29 mouse cellular contexts compared by ENCODE assay signal in the genomic region with DNA sequence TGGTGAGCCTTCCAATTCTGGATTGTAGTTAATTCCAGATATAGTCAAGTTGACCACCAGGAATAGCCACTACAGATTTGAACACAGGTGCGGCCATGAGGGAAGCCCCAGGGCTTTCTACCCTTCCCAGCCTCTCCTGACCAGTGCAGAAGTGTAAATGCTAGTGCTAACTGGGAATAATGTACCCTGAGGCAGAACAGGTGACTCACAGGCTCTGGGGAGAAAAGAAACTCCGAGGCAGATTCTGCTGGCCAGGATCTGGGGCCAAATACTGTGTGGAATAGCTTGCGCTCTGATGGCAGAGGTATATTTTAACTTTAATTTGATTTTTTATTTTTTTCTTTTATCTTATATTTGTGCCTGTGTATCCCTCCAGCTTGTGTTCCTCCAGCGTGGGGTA. TPM values are rescaled to one million over a fixed set of nuclear protein-coding genes. Genes with fewer than 3 reads are reported as not detected.
"Had no signal": no experiment of that assay in that cellular context is flagged by ENCODE, and none has a peak within 500 bp of the region (broad histone marks: within the 10 kb centered on the region; RNA-seq: fewer than 3 reads in every experiment).

No protein-coding gene starts in this region.

- H3K4me1 ChIP-seq: embryonic facial prominence, embryonic 12.5 days; embryonic facial prominence, embryonic 13.5 days; forebrain, embryonic 12.5 days; forebrain, embryonic 13.5 days; forebrain, embryonic 15.5 days had no signal

- H3K27ac ChIP-seq: embryonic facial prominence, embryonic 10.5 days; embryonic facial prominence, embryonic 12.5 days; embryonic facial prominence, embryonic 13.5 days; embryonic facial prominence, embryonic 15.5 days; forebrain, embryonic 10.5 days; forebrain, embryonic 12.5 days; forebrain, embryonic 13.5 days; forebrain, embryonic 15.5 days; gastrocnemius, adult 2 months; heart, adult 2 months had no signal

- H3K9ac ChIP-seq: embryonic facial prominence, embryonic 12.5 days; embryonic facial prominence, embryonic 13.5 days; embryonic facial prominence, embryonic 15.5 days; forebrain, embryonic 12.5 days; forebrain, embryonic 13.5 days; forebrain, embryonic 15.5 days; forebrain, postnatal 0 days had no signal

- H3K27me3 ChIP-seq: embryonic facial prominence, embryonic 12.5 days; embryonic facial prominence, embryonic 13.5 days; embryonic facial prominence, embryonic 15.5 days; forebrain, embryonic 12.5 days; forebrain, embryonic 13.5 days; forebrain, embryonic 15.5 days had no signal

- DNase-seq: cerebellum, adult 9-10 months; cerebellum, adult 9-11 months; cerebellum, postnatal 10 days; cerebellum, postnatal 14 days; cerebellum, postnatal 25 days; cerebellum, postnatal 36 days; embryo, embryonic 11 days; forebrain, postnatal 0 days; gastrocnemius, adult 2 months; gastrocnemius, postnatal 10 days; gastrocnemius, postnatal 14 days; gastrocnemius, postnatal 25 days; gastrocnemius, postnatal 36 days; heart, adult 11 months; heart, adult 18-20 months; heart, adult 2 months had no signal

- H3K9me3 ChIP-seq: embryonic facial prominence, embryonic 10.5 days; embryonic facial prominence, embryonic 12.5 days; embryonic facial prominence, embryonic 13.5 days; embryonic facial prominence, embryonic 15.5 days; forebrain, embryonic 10.5 days; forebrain, embryonic 12.5 days; forebrain, embryonic 13.5 days; forebrain, embryonic 15.5 days had no signal

- H3K4me2 ChIP-seq: embryonic facial prominence, embryonic 12.5 days; embryonic facial prominence, embryonic 13.5 days; embryonic facial prominence, embryonic 15.5 days; forebrain, embryonic 12.5 days; forebrain, embryonic 13.5 days; forebrain, embryonic 15.5 days had no signal

- H3K4me3 ChIP-seq: embryonic facial prominence, embryonic 10.5 days; embryonic facial prominence, embryonic 12.5 days; embryonic facial prominence, embryonic 13.5 days; embryonic facial prominence, embryonic 15.5 days; erythroblast, embryonic 14.5 days; forebrain, embryonic 10.5 days; forebrain, embryonic 12.5 days; forebrain, embryonic 13.5 days; forebrain, embryonic 15.5 days; gastrocnemius, adult 2 months; heart, adult 2 months had no signal

- ATAC-seq: forebrain, embryonic 13.5 days; forebrain, embryonic 14.5 days; forebrain, embryonic 15.5 days; forebrain, embryonic 16.5 days; forebrain, postnatal 0 days had no signal

RNA-seq across cellular contexts. Expression of a gene that starts 17.3 kb away (rescaled TPM):
- polyA plus RNA-seq: embryonic facial prominence, embryonic 13.5 days; embryonic facial prominence, embryonic 14.5 days; forebrain, embryonic 10.5 days; forebrain, embryonic 13.5 days had no signal

RNA-seq across cellular contexts. Expression of a gene that starts 46.2 kb away (rescaled TPM):
- polyA plus RNA-seq: erythroblast, embryonic 14.5 days; forebrain, embryonic 11.5 days; forebrain, embryonic 13.5 days; forebrain, embryonic 15.5 days; forebrain, embryonic 16.5 days had no signal
